Mouse (Mus musculus): ENCODE results near the gene Rab3il1. TPM values are rescaled to one million over a fixed set of nuclear protein-coding genes. Genes with fewer than 3 reads are reported as not detected.

Gene Rab3il1
- polyA plus RNA-seq, 1 experiment from 2014 or later = 53.8 TPM

DNA sequence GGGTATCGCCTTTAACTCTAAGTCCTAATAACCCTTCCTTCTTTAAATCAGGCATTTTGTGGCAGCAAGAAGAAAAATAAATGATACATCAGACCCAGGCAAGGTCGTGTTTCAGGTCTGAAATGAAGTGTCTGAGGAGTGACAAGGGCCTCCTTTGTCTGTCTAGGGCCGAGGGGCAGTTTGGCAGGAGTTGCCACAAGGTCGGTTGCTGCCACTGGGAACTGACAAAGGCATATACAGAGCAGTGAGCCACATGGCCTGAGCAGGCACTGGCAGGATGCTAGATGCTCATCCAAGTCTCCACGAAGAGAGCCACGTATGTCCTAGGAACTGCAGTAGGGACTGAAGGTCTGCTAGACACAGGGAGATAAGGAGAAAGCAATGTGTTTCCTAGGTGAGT is 76.9 kb downstream of the Rab3il1 start:
- WGBS = 70% methylated on average over 6 of the region's 6 CpGs
- no peak overlapping the region for H3K4me2 ChIP-seq (ENCODE audit: low read depth, low read length)
- H3K9ac ChIP-seq (replicated peaks; ENCODE audit: low read length) = no peak overlapping the region
- no peaks in the 10 kb centered on the region for H3K4me1 ChIP-seq (ENCODE audit: control insufficient read depth, insufficient read depth, low read length)
- ATAC-seq (replicated peaks; ENCODE audit: insufficient number of reproducible peaks, low FRiP score, low TSS enrichment, low read depth) (no peak), DNase-seq (ENCODE audit: low spot score) (no peak)
- no peak overlapping the region for H3K27ac ChIP-seq (replicated peaks; ENCODE audit: low read depth, low read length)
- H3K27me3 ChIP-seq (ENCODE audit: control insufficient read depth, insufficient read depth, low read length) = no peaks in the 10 kb centered on the region
- no peak overlapping the region for H3K4me3 ChIP-seq (ENCODE audit: low read depth, low read length)
- H3K9me3 ChIP-seq (replicated peaks; ENCODE audit: control insufficient read depth, low read length) = no peaks in the 10 kb centered on the region
- H3K36me3 ChIP-seq (replicated peaks; ENCODE audit: control insufficient read depth, insufficient read depth, low read depth, low read length) = peaks cover 42% of the 10 kb centered on the region

DNA sequence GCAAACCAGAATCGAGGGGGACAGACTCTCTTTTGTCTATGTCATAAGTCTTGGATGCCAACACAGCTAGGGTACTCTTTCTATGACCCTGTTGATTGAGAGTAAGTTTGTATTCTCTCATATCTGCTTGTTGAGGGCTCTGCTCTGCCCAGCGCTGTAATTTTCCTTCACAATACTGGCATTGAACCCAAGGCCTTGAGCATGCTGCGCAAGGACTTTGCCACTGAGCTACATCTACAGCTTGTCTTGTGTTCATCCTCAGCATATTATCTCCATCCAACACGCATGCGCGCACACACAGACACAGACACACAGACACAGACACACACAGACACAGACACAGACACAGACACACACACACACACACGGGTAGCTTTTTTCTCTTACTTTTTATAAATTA is 78.9 kb downstream of the Rab3il1 start:
- WGBS = 95% methylated on average over 7 of the region's 7 CpGs

DNA sequence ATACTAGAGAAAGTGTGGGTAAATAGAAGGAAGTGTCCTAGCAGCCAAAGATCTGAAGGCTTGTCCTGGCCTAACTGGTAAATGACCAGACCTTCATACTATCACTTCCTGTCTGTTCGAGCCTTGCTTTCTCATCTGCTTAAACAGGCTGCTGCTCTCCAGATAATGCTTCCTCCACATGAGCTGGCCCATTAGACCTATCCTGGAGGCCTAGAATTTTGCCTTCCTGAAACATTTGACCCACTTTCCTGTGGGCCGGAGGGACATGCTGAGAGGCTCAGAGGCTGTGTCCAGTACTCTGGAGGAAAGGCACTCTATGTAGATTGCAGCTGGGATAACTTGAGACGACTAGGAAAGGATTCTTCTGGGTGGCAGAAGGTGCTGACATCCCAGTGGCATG is 80.6 kb downstream of the Rab3il1 start:
- no peaks in the 10 kb centered on the region for H3K9me3 ChIP-seq (replicated peaks; ENCODE audit: control insufficient read depth, low read length)
- DNase-seq (ENCODE audit: low spot score) = no peak
- no peak overlapping the region for H3K27ac ChIP-seq (replicated peaks; ENCODE audit: low read depth, low read length)
- 81% methylated on average over 3 of the region's 3 CpGs for WGBS
- no peak overlapping the region for H3K9ac ChIP-seq (replicated peaks; ENCODE audit: low read length)
- no peaks in the 10 kb centered on the region for H3K27me3 ChIP-seq (ENCODE audit: control insufficient read depth, insufficient read depth, low read length)
- H3K4me1 ChIP-seq (ENCODE audit: control insufficient read depth, insufficient read depth, low read length) = no peaks in the 10 kb centered on the region
- ATAC-seq (replicated peaks; ENCODE audit: insufficient number of reproducible peaks, low FRiP score, low TSS enrichment, low read depth) = no peak
- H3K4me2 ChIP-seq (ENCODE audit: low read depth, low read length) = no peak overlapping the region
- peaks cover 25% of the 10 kb centered on the region for H3K36me3 ChIP-seq (replicated peaks; ENCODE audit: control insufficient read depth, insufficient read depth, low read depth, low read length)
- H3K4me3 ChIP-seq (ENCODE audit: low read depth, low read length) = no peak overlapping the region

More for the DNA sequence above, 78.9 kb downstream of the Rab3il1 start:
- no peak overlapping the region for H3K9ac ChIP-seq (replicated peaks; ENCODE audit: low read length)
- H3K27ac ChIP-seq (replicated peaks; ENCODE audit: low read depth, low read length) = no peak overlapping the region
- no peak overlapping the region for H3K4me2 ChIP-seq (ENCODE audit: low read depth, low read length)
- no peaks in the 10 kb centered on the region for H3K27me3 ChIP-seq (ENCODE audit: control insufficient read depth, insufficient read depth, low read length)
- no peaks in the 10 kb centered on the region for H3K4me1 ChIP-seq (ENCODE audit: control insufficient read depth, insufficient read depth, low read length)
- ATAC-seq (replicated peaks; ENCODE audit: insufficient number of reproducible peaks, low FRiP score, low TSS enrichment, low read depth) (no peak), DNase-seq (ENCODE audit: low spot score) (no peak)
- no peak overlapping the region for H3K4me3 ChIP-seq (ENCODE audit: low read depth, low read length)
- H3K36me3 ChIP-seq (replicated peaks; ENCODE audit: control insufficient read depth, insufficient read depth, low read depth, low read length) = peaks cover 26% of the 10 kb centered on the region
- H3K9me3 ChIP-seq (replicated peaks; ENCODE audit: control insufficient read depth, low read length) = no peaks in the 10 kb centered on the region

DNA sequence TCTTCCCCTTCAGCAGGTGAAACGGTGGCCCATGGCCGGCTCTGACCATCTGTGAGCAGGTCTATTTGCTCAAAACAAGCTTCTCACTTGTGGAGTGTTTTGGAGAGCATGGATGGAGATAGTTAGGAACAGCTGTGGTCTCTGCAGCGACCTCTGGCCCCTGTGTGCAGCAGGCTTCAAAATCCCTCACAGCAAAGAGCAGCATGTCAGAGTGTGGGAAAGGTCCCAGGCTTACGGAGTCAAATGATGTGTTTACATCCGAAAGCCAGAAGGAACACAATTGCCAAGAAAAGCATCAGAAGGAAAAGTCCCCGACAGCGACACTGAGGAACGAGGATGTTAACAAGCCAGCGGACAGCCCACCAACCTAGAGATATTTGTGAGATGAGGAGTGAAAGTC is 84.0 kb downstream of the Rab3il1 start:
- DNase-seq (ENCODE audit: low spot score) (no peak), ATAC-seq (replicated peaks; ENCODE audit: insufficient number of reproducible peaks, low FRiP score, low TSS enrichment, low read depth) (no peak)
- no peak overlapping the region for H3K4me3 ChIP-seq (ENCODE audit: low read depth, low read length)
- H3K4me1 ChIP-seq (ENCODE audit: control insufficient read depth, insufficient read depth, low read length) = no peaks in the 10 kb centered on the region
- 83% methylated on average over 9 of the region's 9 CpGs for WGBS
- H3K27me3 ChIP-seq (ENCODE audit: control insufficient read depth, insufficient read depth, low read length) = no peaks in the 10 kb centered on the region
- no peak overlapping the region for H3K9ac ChIP-seq (replicated peaks; ENCODE audit: low read length)
- no peak overlapping the region for H3K27ac ChIP-seq (replicated peaks; ENCODE audit: low read depth, low read length)
- no peak overlapping the region for H3K4me2 ChIP-seq (ENCODE audit: low read depth, low read length)
- H3K36me3 ChIP-seq (replicated peaks; ENCODE audit: control insufficient read depth, insufficient read depth, low read depth, low read length) = peaks cover 31% of the 10 kb centered on the region
- no peaks in the 10 kb centered on the region for H3K9me3 ChIP-seq (replicated peaks; ENCODE audit: control insufficient read depth, low read length)

DNA sequence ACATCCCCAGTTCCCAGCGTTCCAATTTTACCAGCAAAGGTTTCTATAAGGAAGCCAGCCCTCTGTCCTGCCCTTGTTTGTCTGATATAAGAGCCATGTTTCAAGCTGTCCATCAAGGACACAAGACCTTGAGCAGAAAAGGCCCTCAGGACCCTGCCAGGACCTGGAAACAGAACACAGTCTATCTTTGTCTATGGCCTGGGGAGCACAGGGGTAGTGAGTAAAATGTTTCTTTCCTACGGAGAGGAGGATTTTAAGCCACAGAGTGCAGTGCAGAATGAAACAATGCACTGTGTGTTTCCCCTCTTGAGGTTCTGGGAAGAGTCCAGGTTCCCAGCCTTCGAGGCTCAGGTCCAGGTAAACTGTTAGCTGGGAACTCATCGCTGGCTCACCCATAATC is 85.5 kb downstream of the Rab3il1 start:
- ATAC-seq (replicated peaks; ENCODE audit: insufficient number of reproducible peaks, low FRiP score, low TSS enrichment, low read depth) = no peak
- H3K4me2 ChIP-seq (ENCODE audit: low read depth, low read length) = no peak overlapping the region
- no peaks in the 10 kb centered on the region for H3K27me3 ChIP-seq (ENCODE audit: control insufficient read depth, insufficient read depth, low read length)
- H3K4me3 ChIP-seq (ENCODE audit: low read depth, low read length) = no peak overlapping the region
- no peak overlapping the region for H3K9ac ChIP-seq (replicated peaks; ENCODE audit: low read length)
- no peaks in the 10 kb centered on the region for H3K4me1 ChIP-seq (ENCODE audit: control insufficient read depth, insufficient read depth, low read length)
- no peaks in the 10 kb centered on the region for H3K9me3 ChIP-seq (replicated peaks; ENCODE audit: control insufficient read depth, low read length)
- WGBS = 79% methylated on average over 4 of the region's 4 CpGs
- no peak for DNase-seq (ENCODE audit: low spot score)
- no peak overlapping the region for H3K27ac ChIP-seq (replicated peaks; ENCODE audit: low read depth, low read length)
- H3K36me3 ChIP-seq (replicated peaks; ENCODE audit: control insufficient read depth, insufficient read depth, low read depth, low read length) = peaks cover 32% of the 10 kb centered on the region

Other genes starting within 250 kb of the Rab3il1 start
- not detected in 2 replicates for gene Scgb2a2, start 154.1 kb upstream of the Rab3il1 start, polyA plus RNA-seq (2014; fragmentation: Nextera tagmentation; extraction: Ambion mirVana)
- gene Incenp, start 102.1 kb upstream of the Rab3il1 start, polyA plus RNA-seq (2014; fragmentation: Nextera tagmentation; extraction: Ambion mirVana) = 92.2 and 101 TPM in 2 replicates
- 1,303 and 1,312 TPM in 2 replicates for gene Fth1, start 21.1 kb upstream of the Rab3il1 start, polyA plus RNA-seq (2014; fragmentation: Nextera tagmentation; extraction: Ambion mirVana)
- gene Best1, start within 50 bp of the Rab3il1 start, polyA plus RNA-seq (2014; fragmentation: Nextera tagmentation; extraction: Ambion mirVana) = 1.7 and 1.9 TPM in 2 replicates
- gene Fads3, start 39.9 kb downstream of the Rab3il1 start, polyA plus RNA-seq (2014; fragmentation: Nextera tagmentation; extraction: Ambion mirVana) = 3.7 TPM in 2 replicates
- 57.0 and 58.8 TPM in 2 replicates for gene Fads2, start 100.1 kb downstream of the Rab3il1 start, polyA plus RNA-seq (2014; fragmentation: Nextera tagmentation; extraction: Ambion mirVana)
- 125 and 130 TPM in 2 replicates for gene Fads1, start 181.2 kb downstream of the Rab3il1 start, polyA plus RNA-seq (2014; fragmentation: Nextera tagmentation; extraction: Ambion mirVana)
- 344 and 377 TPM in 2 replicates for gene Tmem258, start 202.3 kb downstream of the Rab3il1 start, polyA plus RNA-seq (2014; fragmentation: Nextera tagmentation; extraction: Ambion mirVana)
- gene Fen1, start 202.5 kb downstream of the Rab3il1 start, polyA plus RNA-seq (2014; fragmentation: Nextera tagmentation; extraction: Ambion mirVana) = 130 and 134 TPM in 2 replicates
- 2.4 and 2.6 TPM in 2 replicates for gene Myrf, start 239.1 kb downstream of the Rab3il1 start, polyA plus RNA-seq (2014; fragmentation: Nextera tagmentation; extraction: Ambion mirVana)

Measured in embryonic facial prominence, embryonic 11.5 days (tissue).